Mouse (Mus musculus): Measurements from ENCODE around the gene Krt82. TPM values are rescaled to one million over a fixed set of nuclear protein-coding genes. Genes with fewer than 3 reads are reported as not detected.
A peak's percentile ranks its signal among the peaks of the same experiment; 100 is the strongest.

The Krt82 gene
- 0.05 and 0.13 TPM in 2 replicates for polyA plus RNA-seq (2012; rRNA removed)

- H3K27me3 ChIP-seq (ENCODE audit: control insufficient read depth, insufficient read depth, low read length): no peaks in the 10 kb centered on the region
- H3K4me3 ChIP-seq (ENCODE audit: control insufficient read depth, insufficient read depth, low read length): no peak within 1 kb of the TSS
- TF ChIP-seq POLR2A (IDR thresholded peaks at IDR 0.05; ENCODE audit: control insufficient read depth, extremely low read depth, insufficient read depth, low read length, poor library complexity): no peak
- no peak for TF ChIP-seq CTCF (IDR thresholded peaks at IDR 0.05; ENCODE audit: borderline replicate concordance, control insufficient read depth, extremely low read depth, insufficient read depth, low read length, poor library complexity)
- DNase-seq: no peak
- WGBS: 76% methylated on average over 7 of the region's 7 CpGs
- H3K36me3 ChIP-seq (ENCODE audit: control insufficient read depth, insufficient read depth, low read length): no peaks in the 10 kb centered on the region
- H3K27ac ChIP-seq (ENCODE audit: control insufficient read depth, insufficient read depth, low read length): no peak within 1 kb of the TSS
- H3K4me1 ChIP-seq (replicated peaks; ENCODE audit: control insufficient read depth, insufficient read depth, low read length): no peaks in the 10 kb centered on the region
These were observed at the start of gene Krt82 for GRCm38 (mm10) chr15:101550567-101550966. TSS of gene Krt82 (minus strand) at chr15:101550667.

GRCm38 (mm10) chr15:101599123-101599522 lies 48.7 kb upstream of the Krt82 start:
- no peak for TF ChIP-seq CTCF (IDR thresholded peaks at IDR 0.05; ENCODE audit: borderline replicate concordance, control insufficient read depth, extremely low read depth, insufficient read depth, low read length, poor library complexity)
- TF ChIP-seq POLR2A (IDR thresholded peaks at IDR 0.05; ENCODE audit: control insufficient read depth, extremely low read depth, insufficient read depth, low read length, poor library complexity): no peak

GRCm38 (mm10) chr15:101588216-101588615 lies 37.7 kb upstream of the Krt82 start:
- Histone ChIP-seq H3K27me3 (ENCODE audit: control insufficient read depth, insufficient read depth, low read length) (no peaks in the 10 kb centered on the region), H3K27ac (ENCODE audit: control insufficient read depth, insufficient read depth, low read length) (no peak overlapping the region), H3K36me3 (ENCODE audit: control insufficient read depth, insufficient read depth, low read length) (no peaks in the 10 kb centered on the region), H3K4me3 (ENCODE audit: control insufficient read depth, insufficient read depth, low read length) (no peak overlapping the region), H3K4me1 (replicated peaks; ENCODE audit: control insufficient read depth, insufficient read depth, low read length) (no peaks in the 10 kb centered on the region)
- 82% methylated on average over 10 of the region's 10 CpGs for WGBS
- DNase-seq: peak; percentile 3
- TF ChIP-seq CTCF (IDR thresholded peaks at IDR 0.05; ENCODE audit: borderline replicate concordance, control insufficient read depth, extremely low read depth, insufficient read depth, low read length, poor library complexity): no peak

More at GRCm38 (mm10) chr15:101599123-101599522, 48.7 kb upstream of the Krt82 start:
- H3K4me1 ChIP-seq (replicated peaks; ENCODE audit: control insufficient read depth, insufficient read depth, low read length): no peaks in the 10 kb centered on the region
- H3K27me3 ChIP-seq (ENCODE audit: control insufficient read depth, insufficient read depth, low read length): no peaks in the 10 kb centered on the region
- no peak overlapping the region for H3K27ac ChIP-seq (ENCODE audit: control insufficient read depth, insufficient read depth, low read length)
- 47% methylated on average over 6 of the region's 6 CpGs for WGBS
- no peak overlapping the region for H3K4me3 ChIP-seq (ENCODE audit: control insufficient read depth, insufficient read depth, low read length)
- no peak for DNase-seq
- H3K36me3 ChIP-seq (ENCODE audit: control insufficient read depth, insufficient read depth, low read length): no peaks in the 10 kb centered on the region

GRCm38 (mm10) chr15:101584456-101584855 lies 34.0 kb upstream of the Krt82 start:
- Histone ChIP-seq H3K4me3 (ENCODE audit: control insufficient read depth, insufficient read depth, low read length) (no peak overlapping the region), H3K27me3 (ENCODE audit: control insufficient read depth, insufficient read depth, low read length) (no peaks in the 10 kb centered on the region), H3K27ac (ENCODE audit: control insufficient read depth, insufficient read depth, low read length) (no peak overlapping the region), H3K4me1 (replicated peaks; ENCODE audit: control insufficient read depth, insufficient read depth, low read length) (no peaks in the 10 kb centered on the region), H3K36me3 (ENCODE audit: control insufficient read depth, insufficient read depth, low read length) (no peaks in the 10 kb centered on the region)
- TF ChIP-seq POLR2A (IDR thresholded peaks at IDR 0.05; ENCODE audit: control insufficient read depth, extremely low read depth, insufficient read depth, low read length, poor library complexity) (no peak), CTCF (IDR thresholded peaks at IDR 0.05; ENCODE audit: borderline replicate concordance, control insufficient read depth, extremely low read depth, insufficient read depth, low read length, poor library complexity) (no peak)
- no peak for DNase-seq
- 38% methylated on average over 2 of the region's 2 CpGs for WGBS

GRCm38 (mm10) chr15:101583211-101583965 lies 32.9 kb upstream of the Krt82 start:
- Histone ChIP-seq H3K4me3 (ENCODE audit: control insufficient read depth, insufficient read depth, low read length) (no peak overlapping the region), H3K27ac (ENCODE audit: control insufficient read depth, insufficient read depth, low read length) (no peak overlapping the region), H3K36me3 (ENCODE audit: control insufficient read depth, insufficient read depth, low read length) (no peaks in the 10 kb centered on the region), H3K4me1 (replicated peaks; ENCODE audit: control insufficient read depth, insufficient read depth, low read length) (no peaks in the 10 kb centered on the region), H3K27me3 (ENCODE audit: control insufficient read depth, insufficient read depth, low read length) (no peaks in the 10 kb centered on the region)
- DNase-seq: no peak
- 72% methylated on average over 8 of the region's 8 CpGs for WGBS
- no peak for TF ChIP-seq POLR2A (IDR thresholded peaks at IDR 0.05; ENCODE audit: control insufficient read depth, extremely low read depth, insufficient read depth, low read length, poor library complexity)
- TF ChIP-seq CTCF (IDR thresholded peaks at IDR 0.05; ENCODE audit: borderline replicate concordance, control insufficient read depth, extremely low read depth, insufficient read depth, low read length, poor library complexity): no peak

GRCm38 (mm10) chr15:101581701-101582100 lies 31.2 kb upstream of the Krt82 start:
- H3K4me3 ChIP-seq (ENCODE audit: control insufficient read depth, insufficient read depth, low read length): no peak overlapping the region
- H3K4me1 ChIP-seq (replicated peaks; ENCODE audit: control insufficient read depth, insufficient read depth, low read length): no peaks in the 10 kb centered on the region
- H3K27ac ChIP-seq (ENCODE audit: control insufficient read depth, insufficient read depth, low read length): no peak overlapping the region
- no peaks in the 10 kb centered on the region for H3K36me3 ChIP-seq (ENCODE audit: control insufficient read depth, insufficient read depth, low read length)
- no peak for TF ChIP-seq CTCF (IDR thresholded peaks at IDR 0.05; ENCODE audit: borderline replicate concordance, control insufficient read depth, extremely low read depth, insufficient read depth, low read length, poor library complexity)
- no peak for TF ChIP-seq POLR2A (IDR thresholded peaks at IDR 0.05; ENCODE audit: control insufficient read depth, extremely low read depth, insufficient read depth, low read length, poor library complexity)
- no peak for DNase-seq
- no peaks in the 10 kb centered on the region for H3K27me3 ChIP-seq (ENCODE audit: control insufficient read depth, insufficient read depth, low read length)
- 79% methylated on average over 3 of the region's 3 CpGs for WGBS
